Mouse (Mus musculus) thymus, postnatal 0 days (tissue): ENCODE data around the gene D17Wsu92e. TPM values are rescaled to one million over a fixed set of nuclear protein-coding genes. Genes with fewer than 3 reads are reported as not detected.

ENCODE experiments used
- DNase-seq: peaks from one replicate; pipeline ENCODE4 v3.0.0-alpha.2; 2015; ENCODE audit warnings: low spot score
- polyA plus RNA-seq: library from polyadenylated mRNA; unstranded; fragments of >200 nt; fragmentation: Nextera tagmentation; extraction: Ambion mirVana; gene quantifications from 2 replicates; pipeline ENCODE4 v1.2.1, GENCODE M21; 2015

The D17Wsu92e gene
- polyA plus RNA-seq, 1 experiment from 2014 or later, result 20.8 TPM

GRCm38 (mm10) chr17:27701856-27702255, 118.6 kb downstream of the D17Wsu92e start:
- DNase-seq, result no peak

Other genes starting within 250 kb of the D17Wsu92e start
- gene Nudt3, start 197.2 kb downstream of the D17Wsu92e start, polyA plus RNA-seq, result 80.5 and 87.8 TPM in 2 replicates
- gene RPS10-NUDT3, start 185.4 kb downstream of the D17Wsu92e start, polyA plus RNA-seq, result not detected in 2 replicates
- gene Rps10, start 184.0 kb downstream of the D17Wsu92e start, polyA plus RNA-seq, result 1,579 and 1,606 TPM in 2 replicates
- 19.8 and 20.1 TPM in 2 replicates for gene Pacsin1, start 165.1 kb downstream of the D17Wsu92e start, polyA plus RNA-seq
- gene Spdef, start 91.7 kb downstream of the D17Wsu92e start, polyA plus RNA-seq, result 0.66 and 0.99 TPM in 2 replicates
- 383 and 386 TPM in 2 replicates for gene Snrpc, start 17.5 kb upstream of the D17Wsu92e start, polyA plus RNA-seq
- gene Uhrf1bp1, start 35.8 kb upstream of the D17Wsu92e start, polyA plus RNA-seq, result 1.1 and 1.6 TPM in 2 replicates
- 14.5 and 16.8 TPM in 2 replicates for gene Anks1, start 88.7 kb upstream of the D17Wsu92e start, polyA plus RNA-seq
- 60.6 and 61.5 TPM in 2 replicates for gene Taf11, start 89.2 kb upstream of the D17Wsu92e start, polyA plus RNA-seq